Mouse (Mus musculus) embryonic facial prominence, embryonic 14.5 days (tissue): ENCODE measurements around the gene Zc3h6. TPM values are rescaled to one million over a fixed set of nuclear protein-coding genes. Genes with fewer than 3 reads are reported as not detected.

ENCODE experiments used
- ATAC-seq: fragments of 200-750 bp; cut with Nextera tagmentation; 2 replicates; pipeline ENCODE4 v1.8.0; 2017; ENCODE audit warnings: low read depth, moderate number of reproducible peaks, moderate TSS enrichment
- DNase-seq: peaks from one replicate; pipeline ENCODE4 v3.0.0-alpha.2; 2015; ENCODE audit warnings: low spot score
- H3K27ac ChIP-seq: fragments of 300-500 bp; sonication (generic); replicated peaks from 2 replicates; pipeline ENCODE4 v1.5.1; 2014; ENCODE audit warnings: low read depth, mild to moderate bottlenecking, low read length, moderate library complexity
- H3K27me3 ChIP-seq: fragments of 300-500 bp; sonication (generic); replicated peaks from 2 replicates; pipeline ENCODE4 v1.6.1; 2014; ENCODE audit warnings: low read length; ENCODE audit not compliant: control insufficient read depth, insufficient read depth
- H3K36me3 ChIP-seq: fragments of 300-500 bp; sonication (generic); 2 replicates; pipeline ENCODE4 v1.6.1; 2014; ENCODE audit warnings: low read length, mixed read lengths; ENCODE audit not compliant: control insufficient read depth, insufficient read depth
- H3K4me1 ChIP-seq: fragments of 300-500 bp; sonication (generic); 2 replicates; pipeline ENCODE4 v1.6.1; 2014; ENCODE audit warnings: antibody characterized with exemption, low read length; ENCODE audit not compliant: control insufficient read depth, insufficient read depth
- H3K4me2 ChIP-seq: fragments of 300-500 bp; sonication (generic); 2 replicates; pipeline ENCODE4 v1.6.1; 2014; ENCODE audit warnings: low read depth, mild to moderate bottlenecking, low read length, moderate library complexity, mixed read lengths
- H3K4me3 ChIP-seq: fragments of 300-500 bp; sonication (generic); 2 replicates; pipeline ENCODE4 v1.5.1; 2014; ENCODE audit warnings: low read depth, mild to moderate bottlenecking, low read length
- H3K9ac ChIP-seq: fragments of 300-500 bp; sonication (generic); 2 replicates; pipeline ENCODE4 v1.6.1; 2014; ENCODE audit warnings: low read depth, mild to moderate bottlenecking, low read length, moderate library complexity, mixed read lengths
- H3K9me3 ChIP-seq: fragments of 300-500 bp; sonication (generic); 2 replicates; pipeline ENCODE4 v1.6.1; 2016; ENCODE audit warnings: low read length; ENCODE audit not compliant: control insufficient read depth
- WGBS: fragments of 180-500 bp; shearing (Covaris S2); extraction: QIAGEN DNeasy Blood & Tissue Kit; methylation state at CpG from one replicate; pipeline ENCODE4 v1.1.7; 2014; 5-methylcytosine and 5-hydroxymethylcytosine counted together
- polyA plus RNA-seq: library from polyadenylated mRNA; unstranded; fragments of >200 nt; fragmentation: Nextera tagmentation; extraction: Ambion mirVana; gene quantifications from 2 replicates; pipeline ENCODE4 v1.2.1, GENCODE M21; 2014

The Zc3h6 gene
- polyA plus RNA-seq, 1 experiment from 2014 or later: 1.4 TPM

GRCm38 (mm10) chr2:129046172-129046845 lies 79.1 kb downstream of the Zc3h6 start:
- Histone ChIP-seq H3K27ac (no peak overlapping the region), H3K4me1 (no peaks in the 10 kb centered on the region), H3K9ac (no peak overlapping the region), H3K27me3 (no peaks in the 10 kb centered on the region), H3K4me2 (no peak overlapping the region), H3K9me3 (no peaks in the 10 kb centered on the region), H3K4me3 (no peak overlapping the region), H3K36me3 (no peaks in the 10 kb centered on the region)
- DNase-seq (no peak), ATAC-seq (no peak)
- 72% methylated on average over 6 of the region's 6 CpGs for whole genome bisulfite sequencing

- Histone ChIP-seq H3K36me3 (no peaks in the 10 kb centered on the region), H3K4me2 (no peak overlapping the region), H3K9me3 (no peaks in the 10 kb centered on the region), H3K9ac (no peak overlapping the region), H3K27ac (no peak overlapping the region), H3K27me3 (no peaks in the 10 kb centered on the region), H3K4me3 (no peak overlapping the region), H3K4me1 (no peaks in the 10 kb centered on the region)
- ATAC-seq (no peak), DNase-seq (no peak)
- WGBS: 84% methylated on average over 4 of the region's 4 CpGs
Observed at GRCm38 (mm10) chr2:129046846-129047196, 79.6 kb downstream of the Zc3h6 start.

GRCm38 (mm10) chr2:129047811-129048210 lies 80.6 kb downstream of the Zc3h6 start, which contains the start of gene Vinac1:
Vinac1 (minus strand) TSS chr2:129048172.
- WGBS: 81% methylated on average over 8 of the region's 8 CpGs
- DNase-seq (no peak), ATAC-seq (no peak)
- no peak within 1 kb of the TSS for H3K9ac ChIP-seq
- H3K9me3 ChIP-seq: no peaks in the 10 kb centered on the region
- H3K4me1 ChIP-seq: no peaks in the 10 kb centered on the region
- H3K4me2 ChIP-seq: no peak within 1 kb of the TSS
- H3K36me3 ChIP-seq: no peaks in the 10 kb centered on the region
- H3K4me3 ChIP-seq: no peak within 1 kb of the TSS
- no peak within 1 kb of the TSS for H3K27ac ChIP-seq
- no peaks in the 10 kb centered on the region for H3K27me3 ChIP-seq

GRCm38 (mm10) chr2:129052451-129052983 lies 85.3 kb downstream of the Zc3h6 start:
- Histone ChIP-seq H3K36me3 (no peaks in the 10 kb centered on the region), H3K27ac (no peak overlapping the region), H3K4me2 (no peak overlapping the region), H3K4me3 (no peak overlapping the region), H3K4me1 (no peaks in the 10 kb centered on the region), H3K9ac (no peak overlapping the region), H3K9me3 (0 out of 2 replicates have a peak, but pooled peaks cover 6% of the 10 kb centered on the region), H3K27me3 (no peaks in the 10 kb centered on the region)
- DNase-seq: peak; percentile 23
- ATAC-seq: no peak
- 41% methylated on average over 4 of the region's 4 CpGs for WGBS

GRCm38 (mm10) chr2:129055741-129056140 lies 88.5 kb downstream of the Zc3h6 start:
- ATAC-seq (no peak), DNase-seq (no peak)
- Histone ChIP-seq H3K9ac (no peak overlapping the region), H3K36me3 (no peaks in the 10 kb centered on the region), H3K4me1 (no peaks in the 10 kb centered on the region), H3K4me2 (no peak overlapping the region), H3K4me3 (no peak overlapping the region), H3K9me3 (peaks cover 14% of the 10 kb centered on the region; the same call in 1 of the 2 replicates), H3K27ac (no peak overlapping the region), H3K27me3 (no peaks in the 10 kb centered on the region)
- 86% methylated on average over 6 of the region's 6 CpGs for WGBS

- Histone ChIP-seq H3K27ac (no peak overlapping the region), H3K4me1 (no peaks in the 10 kb centered on the region), H3K36me3 (no peaks in the 10 kb centered on the region), H3K9ac (no peak overlapping the region), H3K4me2 (no peak overlapping the region), H3K4me3 (no peak overlapping the region), H3K27me3 (no peaks in the 10 kb centered on the region), H3K9me3 (peaks cover 14% of the 10 kb centered on the region; the same call in 1 of the 2 replicates)
- 43% methylated on average over 9 of the region's 9 CpGs for WGBS
- DNase-seq: no peak
- ATAC-seq: no peak
Observed at GRCm38 (mm10) chr2:129056597-129056996, 89.4 kb downstream of the Zc3h6 start.

- WGBS: 94% methylated on average over 8 of the region's 8 CpGs
- peaks cover 14% of the 10 kb centered on the region; the same call in 1 of the 2 replicates for H3K9me3 ChIP-seq
- no peak for ATAC-seq
Observed at GRCm38 (mm10) chr2:129057256-129057655, 90.1 kb downstream of the Zc3h6 start.

GRCm38 (mm10) chr2:129057920-129058361 lies 90.7 kb downstream of the Zc3h6 start:
- H3K27ac ChIP-seq: no peak overlapping the region
- H3K27me3 ChIP-seq: no peaks in the 10 kb centered on the region
- DNase-seq: no peak
- WGBS: 88% methylated on average over 6 of the region's 6 CpGs
- no peak overlapping the region for H3K4me2 ChIP-seq
- no peak overlapping the region for H3K4me3 ChIP-seq
- no peak overlapping the region for H3K9ac ChIP-seq
- no peak for ATAC-seq
- H3K9me3 ChIP-seq: peaks cover 14% of the 10 kb centered on the region; the same call in 1 of the 2 replicates
- H3K36me3 ChIP-seq: no peaks in the 10 kb centered on the region
- H3K4me1 ChIP-seq: no peaks in the 10 kb centered on the region

More at GRCm38 (mm10) chr2:129057256-129057655, 90.1 kb downstream of the Zc3h6 start:
- no peak overlapping the region for H3K4me3 ChIP-seq
- H3K36me3 ChIP-seq: no peaks in the 10 kb centered on the region
- H3K4me2 ChIP-seq: no peak overlapping the region
- H3K4me1 ChIP-seq: no peaks in the 10 kb centered on the region
- H3K27ac ChIP-seq: no peak overlapping the region
- no peak overlapping the region for H3K9ac ChIP-seq
- H3K27me3 ChIP-seq: no peaks in the 10 kb centered on the region
- no peak for DNase-seq
